Mouse (Mus musculus): ENCODE data around the gene Olfr113.
"Not testable (repeated sequence)": the region's sequence is repeated elsewhere in the genome, so short reads cannot be mapped to it uniquely, and the experiment has no call there.

Olfr113 gene

GRCm38 (mm10) chr17:37577563-37577962, at the start of gene Olfr113:
Gene Olfr113 (minus strand): TSS chr17:37577663.
- DNase-seq (ENCODE audit: low spot score) = no peak

DNA sequence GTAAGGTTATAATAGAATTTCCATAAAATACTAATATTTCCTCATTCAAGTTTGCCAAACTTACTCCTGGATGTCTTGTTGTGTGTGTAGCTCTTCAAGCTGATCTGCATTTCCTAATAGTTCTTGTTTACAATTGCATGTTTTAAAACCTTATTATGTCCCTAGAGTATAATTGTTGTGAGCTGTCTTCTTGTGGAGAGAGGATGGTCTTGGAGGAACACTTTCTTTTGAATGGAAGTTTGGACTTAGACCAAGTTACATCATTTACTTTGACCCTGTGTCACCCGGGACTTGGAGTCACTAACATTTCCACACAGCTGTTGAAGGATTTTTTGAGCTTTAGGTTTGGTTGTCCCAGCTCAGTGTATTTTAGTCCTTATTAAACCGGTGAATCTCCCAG, 49.5 kb upstream of the Olfr113 start, which contains the start of the genes Olfr115 and Olfr116:
Gene Olfr115, minus strand, starts transcription at position 101 of the 400 bp plus-strand sequence.
Gene Olfr116, minus strand, starts transcription at position 191 of the 400 bp plus-strand sequence.
- DNase-seq (ENCODE audit: low spot score) = no peak

DNA sequence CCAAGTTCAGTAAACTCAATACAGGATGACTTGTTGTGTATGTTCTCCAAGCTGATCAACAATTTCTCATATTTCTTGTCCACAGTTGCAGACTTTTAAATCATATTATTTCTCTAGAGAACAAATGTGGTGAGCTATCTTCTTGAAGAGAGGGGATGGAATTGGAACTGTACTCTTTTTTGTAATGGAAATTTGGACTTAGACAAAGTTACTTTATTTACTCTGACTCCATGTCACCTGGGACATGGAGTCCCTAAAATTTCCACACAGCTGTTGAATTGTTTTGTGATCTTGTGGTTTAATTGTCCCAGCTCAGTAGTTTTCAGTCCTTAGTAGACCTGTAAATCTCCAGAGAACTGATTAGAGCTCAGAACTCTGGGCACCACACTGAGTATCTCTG, 15.2 kb upstream of the Olfr113 start, which contains the start of gene Olfr114:
Gene Olfr114, minus strand, starts transcription at position 101 of the 400 bp plus-strand sequence.
- DNase-seq (ENCODE audit: low spot score) = no peak

DNA sequence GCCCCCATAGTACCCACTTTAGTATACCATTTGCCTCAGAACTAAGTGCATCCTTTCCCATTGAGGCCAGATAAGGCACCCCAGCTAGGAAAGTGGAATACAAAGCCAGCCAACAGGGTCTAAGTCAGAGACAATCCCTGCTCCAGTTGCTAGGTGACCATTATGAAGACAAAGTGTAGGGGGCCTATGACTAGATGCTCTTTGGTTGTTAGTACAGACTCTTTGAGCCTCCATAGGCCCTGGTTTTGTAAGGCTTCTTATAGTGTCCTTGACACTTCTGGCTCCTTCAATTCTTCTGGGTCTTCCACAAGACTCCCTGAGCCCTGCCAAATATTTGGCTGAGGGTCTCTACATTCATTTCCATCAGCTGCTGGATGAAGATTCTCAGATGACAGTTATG, 8.1 kb downstream of the Olfr113 start, which contains the start of gene Olfr112:
Gene Olfr112, minus strand, starts transcription at position 101 of the 400 bp plus-strand sequence.
- DNase-seq (ENCODE audit: low spot score) = no peak

- no peak for DNase-seq (ENCODE audit: low spot score)
These were observed 18.4 kb downstream of the Olfr113 start for GRCm38 (mm10) chr17:37558913-37559615.

GRCm38 (mm10) chr17:37543800-37544435, 33.5 kb downstream of the Olfr113 start:
- DNase-seq (ENCODE audit: low spot score) = no peak

- no peak for DNase-seq (ENCODE audit: low spot score)
These were observed 35.9 kb downstream of the Olfr113 start for GRCm38 (mm10) chr17:37541454-37542119.

GRCm38 (mm10) chr17:37538416-37538815, 39.0 kb downstream of the Olfr113 start:
- DNase-seq (ENCODE audit: low spot score) = not testable (repeated sequence)

DNA sequence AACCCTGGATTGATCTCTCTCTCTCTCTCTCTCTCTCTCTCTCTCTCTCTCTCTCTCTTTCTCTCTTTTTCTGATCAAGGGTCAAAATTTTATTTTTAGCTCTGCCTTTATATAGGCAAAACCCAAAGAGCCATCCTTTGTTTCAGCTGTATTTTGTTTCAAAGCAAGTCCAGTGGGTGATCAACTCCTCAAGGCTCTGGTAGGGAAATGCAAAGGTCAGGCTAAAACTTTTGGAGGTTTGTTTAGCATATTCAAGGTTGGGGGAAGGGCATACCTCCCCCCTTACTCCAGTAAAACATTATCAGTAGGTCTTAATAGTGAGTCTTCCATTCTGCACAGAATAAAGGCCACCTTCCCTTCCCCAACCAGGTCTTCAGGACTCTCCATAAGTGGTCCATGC, 42.3 kb downstream of the Olfr113 start:
- DNase-seq (ENCODE audit: low spot score) = no peak

DNA sequence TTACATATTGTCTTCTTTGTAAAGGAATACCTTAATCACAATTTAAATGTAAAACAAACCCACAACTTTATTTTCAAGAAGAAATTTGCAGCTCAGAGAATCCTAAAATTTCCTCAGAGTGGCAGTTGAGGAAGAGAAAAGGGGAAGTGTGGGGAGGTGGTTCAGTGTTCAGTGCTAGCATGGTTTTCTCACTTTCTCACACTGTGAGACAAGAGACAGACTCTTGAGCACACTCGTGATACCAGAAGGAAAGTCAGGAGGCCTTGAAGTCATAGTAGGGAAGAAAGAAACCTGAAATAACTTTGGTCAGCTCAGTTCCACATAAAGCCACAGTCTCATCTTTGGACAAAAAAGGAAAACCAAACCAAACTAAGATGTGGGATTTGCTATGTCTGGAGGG, 52.0 kb downstream of the Olfr113 start:
- not testable (repeated sequence) for DNase-seq (ENCODE audit: low spot score)

DNA sequence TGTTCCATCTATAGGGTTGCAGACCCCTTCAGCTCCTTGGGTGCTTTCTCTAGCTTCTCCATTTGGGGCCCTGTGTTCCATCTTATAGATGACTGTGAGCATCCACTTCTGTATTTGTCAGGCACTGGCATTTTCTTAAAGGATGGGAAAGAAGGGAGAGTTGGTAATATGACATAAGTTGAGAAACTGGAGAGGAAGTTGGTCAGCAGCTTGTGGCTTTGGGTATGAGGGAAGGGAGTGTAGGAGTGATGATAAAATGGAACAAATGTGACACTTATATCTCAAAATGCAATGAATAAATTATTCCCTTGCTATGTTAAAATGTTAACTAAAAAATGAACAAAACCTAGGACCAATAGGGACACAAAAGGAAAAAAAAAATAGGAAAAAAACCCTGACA, 52.9 kb downstream of the Olfr113 start:
- DNase-seq (ENCODE audit: low spot score) = not testable (repeated sequence)
